Mouse (Mus musculus) lung, adult 2 months (tissue): ENCODE results near the gene Zranb1. TPM values are rescaled to one million over a fixed set of nuclear protein-coding genes. Genes with fewer than 3 reads are reported as not detected.
A peak's percentile ranks its signal among the peaks of the same experiment; 100 is the strongest.

Experiments used
- DNase-seq: peaks from one replicate; pipeline ENCODE4 v3.0.0; 2022
- H3K4me1 ChIP-seq: fragments of 200-500 bp; 2 replicates; pipeline ENCODE4 v1.6.1; 2011; ENCODE audit warnings: low read length; ENCODE audit not compliant: control insufficient read depth, insufficient read depth
- H3K4me3 ChIP-seq: fragments of 200-500 bp; replicated peaks from 2 replicates; pipeline ENCODE3; 2011; ENCODE audit warnings: low read depth, mild to moderate bottlenecking, control low read depth, low read length; ENCODE audit errors: extremely low read depth
- CTCF ChIP-seq: fragments of 200-500 bp; IDR thresholded peaks from 2 replicates; pipeline ENCODE4 v1.5.1; 2011; ENCODE audit warnings: mild to moderate bottlenecking, low read length, control low read depth; ENCODE audit not compliant: insufficient read depth
- POLR2A ChIP-seq: fragments of 200-500 bp; IDR thresholded peaks from 2 replicates; pipeline ENCODE4 v1.6.1; 2011; ENCODE audit warnings: low read depth, mild to moderate bottlenecking, control low read depth, low read length, borderline replicate concordance; ENCODE audit errors: extremely low read depth
- WGBS: fragments of 180-500 bp; shearing (Covaris S2); methylation state at CpG from one replicate; pipeline ENCODE4 v1.1.7; 2018; 5-methylcytosine and 5-hydroxymethylcytosine counted together
- polyA plus RNA-seq: library from polyadenylated mRNA; depleted of rRNA; stranded (reverse); fragments of >200 nt; gene quantifications from 2 replicates; pipeline ENCODE4 v1.2.3, GENCODE M21; 2012; rRNA removed

The Zranb1 gene
- 5.4 and 10.2 TPM in 2 replicates for polyA plus RNA-seq

DNA sequence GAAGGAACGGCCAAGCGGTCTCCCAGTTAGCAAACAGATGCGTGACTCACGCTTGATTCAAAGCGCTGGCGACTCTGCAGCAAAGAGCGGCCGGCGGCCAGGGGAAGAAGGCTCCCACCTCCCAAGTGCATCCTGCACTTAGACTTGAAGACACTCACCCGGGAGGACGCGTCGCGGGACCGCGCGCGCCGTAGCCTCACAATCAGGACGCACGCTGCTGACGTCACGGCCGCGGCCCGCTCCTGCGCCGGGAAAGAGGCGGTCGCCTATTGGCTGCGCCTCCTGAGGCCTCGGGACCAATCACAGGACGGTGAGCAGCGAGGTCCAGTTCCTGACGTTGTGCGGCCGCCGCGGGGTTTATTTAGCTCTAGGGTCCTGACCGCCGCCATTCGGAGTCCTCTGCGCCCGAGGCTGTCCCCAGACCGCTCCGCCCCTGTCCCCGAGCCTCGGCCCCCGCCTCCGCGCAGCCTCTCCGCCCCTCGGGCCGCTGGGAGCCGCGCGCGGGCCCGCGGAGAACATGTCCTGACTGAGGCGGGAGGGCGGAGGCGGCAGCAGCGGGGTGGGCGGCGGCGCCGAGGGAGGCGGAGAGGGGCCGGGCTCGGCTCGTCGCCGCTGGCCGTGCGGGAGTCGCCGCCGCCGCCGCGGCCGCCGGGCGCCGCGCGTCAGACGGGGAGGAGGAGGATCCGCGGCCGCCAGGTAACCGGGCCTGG, at the start of gene Zranb1:
TSS of gene Zranb1 (plus strand) at position 293 of the 710 bp plus-strand sequence.
- TF ChIP-seq CTCF: no peak
- TF ChIP-seq POLR2A: peak; percentile 57; the same call in 1 of the 2 replicates
- WGBS: under 1% methylated on average over 79 of the region's 93 CpGs
- peak within 1 kb of the TSS; percentile 88 for H3K4me3 ChIP-seq
- DNase-seq: peak; percentile 98
- H3K4me1 ChIP-seq: peaks cover 3% of the 10 kb centered on the region

DNA sequence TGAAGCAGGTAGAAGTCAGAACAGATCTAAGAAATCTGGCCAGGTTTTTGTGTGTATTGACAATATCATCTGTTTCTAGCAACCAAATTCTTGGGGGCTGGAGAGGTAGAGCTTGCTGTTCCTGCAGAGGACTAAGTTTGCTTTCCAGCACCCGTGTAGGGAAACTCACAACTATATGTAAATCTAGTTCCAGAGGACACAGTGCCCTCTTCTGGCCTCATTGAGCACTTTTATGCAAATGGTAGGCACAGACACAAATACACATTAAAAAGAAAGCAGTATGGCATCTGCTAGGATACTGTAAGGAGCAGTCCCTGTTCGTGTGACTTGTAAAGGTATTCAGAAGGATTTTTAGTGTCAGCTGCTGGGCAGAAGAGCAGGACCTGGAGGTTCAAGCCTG, 48.6 kb upstream of the Zranb1 start:
- 72% methylated on average over 2 of the region's 2 CpGs for WGBS
- H3K4me3 ChIP-seq: no peak overlapping the region
- DNase-seq: no peak

DNA sequence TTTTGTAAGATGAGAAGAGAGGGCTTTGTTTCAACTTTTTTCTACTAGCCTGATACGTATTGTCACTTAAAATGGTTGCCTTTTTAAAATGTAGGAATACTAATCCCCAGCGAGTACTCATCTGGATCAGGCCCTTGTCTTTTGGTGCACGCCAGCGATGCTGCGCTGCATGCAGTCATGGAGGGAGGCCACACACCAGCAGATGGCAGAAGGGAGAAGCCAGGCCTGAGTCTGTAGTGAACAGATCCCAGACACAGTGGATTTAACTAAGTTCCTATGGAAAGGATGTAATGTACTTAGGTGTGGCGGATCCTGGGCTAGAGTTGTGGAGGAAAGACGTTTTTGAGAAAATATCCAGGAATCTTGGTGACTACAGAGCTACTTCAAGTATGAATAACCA, 46.9 kb upstream of the Zranb1 start:
- WGBS: 89% methylated on average over 7 of the region's 7 CpGs
- no peak for DNase-seq
- TF ChIP-seq CTCF: no peak
- no peak for TF ChIP-seq POLR2A
- no peak overlapping the region for H3K4me3 ChIP-seq
- H3K4me1 ChIP-seq: peaks cover 9% of the 10 kb centered on the region; the same call in 1 of the 2 replicates

More for the DNA sequence above, 48.6 kb upstream of the Zranb1 start:
- TF ChIP-seq CTCF: no peak
- no peak for TF ChIP-seq POLR2A
- peaks cover 4% of the 10 kb centered on the region; the same call in 1 of the 2 replicates for H3K4me1 ChIP-seq

GRCm38 (mm10) chr7:132887019-132887804, 43.7 kb upstream of the Zranb1 start:
- DNase-seq: no peak
- Histone ChIP-seq H3K4me3 (no peak overlapping the region), H3K4me1 (peaks cover 11% of the 10 kb centered on the region)
- 40% methylated on average over 7 of the region's 7 CpGs for WGBS
- no peak for TF ChIP-seq POLR2A
- no peak for TF ChIP-seq CTCF

DNA sequence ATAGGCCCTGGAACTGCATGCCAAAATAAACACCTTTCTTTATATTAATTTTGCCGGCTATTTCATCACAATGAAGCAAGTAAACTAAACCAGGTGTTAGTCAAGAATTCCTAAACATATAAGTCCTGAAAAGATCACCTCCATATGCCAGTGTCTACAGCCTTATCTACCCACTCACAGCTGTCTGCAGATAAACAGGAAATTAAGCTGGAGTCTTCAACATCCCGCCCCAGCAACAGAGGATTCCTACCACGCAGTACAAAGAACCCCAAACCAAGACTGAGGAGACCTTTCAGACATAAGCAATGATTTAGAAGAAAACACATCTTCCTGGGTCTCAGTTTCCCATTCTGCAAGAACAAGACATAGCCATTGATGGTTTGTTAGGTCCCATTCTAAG, 42.9 kb upstream of the Zranb1 start:
- DNase-seq: no peak
- TF ChIP-seq CTCF (no peak), POLR2A (no peak)
- WGBS: 29% methylated on average over 3 of the region's 3 CpGs

GRCm38 (mm10) chr7:132888518-132889249, 42.3 kb upstream of the Zranb1 start:
- TF ChIP-seq POLR2A (no peak), CTCF (no peak)

More for the DNA sequence above, 42.9 kb upstream of the Zranb1 start:
- Histone ChIP-seq H3K4me1 (peaks cover 16% of the 10 kb centered on the region), H3K4me3 (no peak overlapping the region)

GRCm38 (mm10) chr7:132889691-132890090, 41.3 kb upstream of the Zranb1 start:
- WGBS: 89% methylated on average over 8 of the region's 8 CpGs
- peaks cover 16% of the 10 kb centered on the region for H3K4me1 ChIP-seq
- TF ChIP-seq POLR2A (no peak), CTCF (no peak)
- no peak overlapping the region for H3K4me3 ChIP-seq
- no peak for DNase-seq

More at GRCm38 (mm10) chr7:132888518-132889249, 42.3 kb upstream of the Zranb1 start:
- no peak for DNase-seq
- Histone ChIP-seq H3K4me1 (peaks cover 16% of the 10 kb centered on the region), H3K4me3 (no peak overlapping the region)
- 57% methylated on average over 4 of the region's 4 CpGs for WGBS

DNA sequence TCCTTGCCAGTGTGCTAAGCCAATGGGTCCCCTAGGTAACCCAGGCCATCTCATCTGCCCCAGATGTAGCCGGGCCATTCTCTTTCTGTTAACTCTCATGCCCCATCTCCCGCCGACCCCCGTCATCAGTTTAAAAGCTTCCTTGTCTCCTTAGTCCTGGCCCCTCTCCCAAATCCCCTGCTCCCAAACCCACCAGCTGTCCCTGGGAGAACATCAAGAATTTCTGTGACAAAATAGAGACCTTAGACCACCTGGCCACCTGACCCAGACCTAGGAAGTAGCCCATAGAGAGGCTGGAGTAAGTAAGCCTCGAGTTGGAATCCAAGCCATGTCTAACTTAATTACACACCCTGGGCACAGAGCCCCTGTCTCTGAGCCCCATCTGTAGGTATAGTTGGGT, 40.7 kb upstream of the Zranb1 start:
- TF ChIP-seq POLR2A (no peak), CTCF (no peak)
- no peak overlapping the region for H3K4me3 ChIP-seq
- peaks cover 16% of the 10 kb centered on the region for H3K4me1 ChIP-seq
- WGBS: 92% methylated on average over 5 of the region's 5 CpGs
- DNase-seq: no peak

GRCm38 (mm10) chr7:132891561-132892310, 39.2 kb upstream of the Zranb1 start:
- H3K4me1 ChIP-seq: peaks cover 14% of the 10 kb centered on the region
- H3K4me3 ChIP-seq: no peak overlapping the region
- DNase-seq: no peak
- TF ChIP-seq POLR2A (no peak), CTCF (no peak)
- 52% methylated on average over 5 of the region's 5 CpGs for WGBS
